Mouse (Mus musculus): Measurements from ENCODE around the gene Nfkbil1. TPM values are rescaled to one million over a fixed set of nuclear protein-coding genes. Genes with fewer than 3 reads are reported as not detected.
A peak's percentile ranks its signal among the peaks of the same experiment; 100 is the strongest.

Gene Nfkbil1
- total RNA-seq (2022): 1 to 10 TPM; 6.3 to 8.6 (median 8.0) TPM

GRCm38 (mm10) chr17:35235614-35236389 lies at the start of gene Nfkbil1:
Gene Nfkbil1 (minus strand): TSS chr17:35235792.
- DNase-seq (ENCODE audit: low spot score in 2 of 2): peak; percentile 78 to 79

DNA sequence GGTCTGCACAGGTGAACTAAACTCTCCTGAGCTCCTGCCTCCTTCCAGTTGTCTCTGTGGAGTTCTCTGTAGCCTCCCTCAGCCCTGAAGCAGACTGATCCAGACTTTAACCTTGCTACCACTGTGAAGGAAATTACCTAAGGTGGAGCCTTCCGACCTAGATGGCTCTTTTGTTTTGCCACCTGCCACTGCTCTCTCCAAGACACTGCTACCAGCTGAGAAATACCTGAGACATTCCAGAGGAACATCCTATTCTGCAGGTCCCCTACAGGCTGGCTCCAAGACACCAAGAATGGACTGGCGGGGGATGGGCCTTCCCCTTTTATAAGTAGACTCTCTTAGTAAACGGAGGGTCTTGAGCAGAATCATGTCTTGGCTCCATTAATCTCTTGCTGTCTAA lies 44.7 kb upstream of the Nfkbil1 start:
- no peak for DNase-seq (ENCODE audit: low spot score in 2 of 2)

- DNase-seq (ENCODE audit: low spot score in 2 of 2): no peak
These were observed 43.5 kb upstream of the Nfkbil1 start for GRCm38 (mm10) chr17:35278957-35279688.

GRCm38 (mm10) chr17:35278049-35278448 lies 42.5 kb upstream of the Nfkbil1 start:
- DNase-seq (ENCODE audit: low spot score in 2 of 2): no peak

GRCm38 (mm10) chr17:35276304-35276864 lies 40.8 kb upstream of the Nfkbil1 start:
- DNase-seq (ENCODE audit: low spot score in 2 of 2): no peak

DNA sequence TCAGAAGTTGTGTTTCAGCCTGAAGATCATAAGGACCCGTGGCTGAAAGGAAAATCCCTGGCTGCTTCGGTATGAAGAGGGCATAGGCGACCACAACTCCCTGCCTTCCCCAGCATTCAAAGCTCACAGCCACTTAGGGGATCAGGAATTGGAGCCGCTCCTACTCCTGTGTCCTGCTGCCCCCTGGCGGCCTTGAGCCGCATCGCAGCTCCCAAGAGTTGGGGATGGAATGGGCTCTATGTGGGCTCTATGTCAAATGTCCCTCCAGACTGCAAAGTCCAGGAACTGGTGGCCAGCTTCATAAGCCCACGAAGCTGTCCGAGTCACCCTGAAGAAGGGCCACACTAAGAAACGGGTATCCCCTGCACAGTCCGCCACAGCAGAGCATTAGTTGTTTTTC lies 39.2 kb upstream of the Nfkbil1 start:
- peak; percentile 78 for DNase-seq (ENCODE audit: low spot score in 2 of 2)

GRCm38 (mm10) chr17:35272249-35272648 lies 36.7 kb upstream of the Nfkbil1 start:
- DNase-seq (ENCODE audit: low spot score in 2 of 2): no peak

DNA sequence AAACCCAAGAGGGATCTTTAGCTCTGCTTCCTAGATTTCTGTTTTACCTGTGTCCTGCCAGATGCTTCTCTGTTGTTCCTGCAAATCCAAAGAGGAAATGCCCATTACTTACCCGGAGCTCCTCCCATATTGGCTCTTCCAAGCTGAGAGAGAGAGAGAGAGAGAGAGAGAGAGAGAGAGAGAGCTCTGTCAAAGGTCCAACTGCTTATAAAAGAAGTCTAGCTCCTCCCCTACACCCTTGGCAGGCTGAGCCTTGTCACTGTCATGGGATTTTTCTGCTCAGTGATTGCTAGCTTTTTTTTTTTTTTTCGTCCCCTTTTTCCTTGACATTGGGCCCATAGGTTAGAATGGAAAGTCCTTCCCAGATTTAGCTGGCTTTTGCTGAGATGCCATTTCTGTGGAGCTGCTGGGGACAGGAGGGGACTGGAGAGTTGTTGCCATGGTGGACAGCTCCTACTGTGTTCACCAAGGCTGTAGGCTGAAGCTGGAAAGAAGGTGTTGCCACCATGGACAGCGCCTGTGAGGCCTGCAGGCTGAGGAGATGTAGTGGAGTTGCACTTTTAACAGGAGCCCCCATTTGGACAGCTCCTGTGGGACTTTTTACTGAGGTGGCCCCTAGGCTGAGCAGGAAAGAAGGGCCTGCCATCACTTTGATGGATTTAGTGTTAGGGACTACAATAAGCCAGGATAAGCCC lies 34.2 kb upstream of the Nfkbil1 start:
- DNase-seq (ENCODE audit: low spot score in 2 of 2): no peak

DNA sequence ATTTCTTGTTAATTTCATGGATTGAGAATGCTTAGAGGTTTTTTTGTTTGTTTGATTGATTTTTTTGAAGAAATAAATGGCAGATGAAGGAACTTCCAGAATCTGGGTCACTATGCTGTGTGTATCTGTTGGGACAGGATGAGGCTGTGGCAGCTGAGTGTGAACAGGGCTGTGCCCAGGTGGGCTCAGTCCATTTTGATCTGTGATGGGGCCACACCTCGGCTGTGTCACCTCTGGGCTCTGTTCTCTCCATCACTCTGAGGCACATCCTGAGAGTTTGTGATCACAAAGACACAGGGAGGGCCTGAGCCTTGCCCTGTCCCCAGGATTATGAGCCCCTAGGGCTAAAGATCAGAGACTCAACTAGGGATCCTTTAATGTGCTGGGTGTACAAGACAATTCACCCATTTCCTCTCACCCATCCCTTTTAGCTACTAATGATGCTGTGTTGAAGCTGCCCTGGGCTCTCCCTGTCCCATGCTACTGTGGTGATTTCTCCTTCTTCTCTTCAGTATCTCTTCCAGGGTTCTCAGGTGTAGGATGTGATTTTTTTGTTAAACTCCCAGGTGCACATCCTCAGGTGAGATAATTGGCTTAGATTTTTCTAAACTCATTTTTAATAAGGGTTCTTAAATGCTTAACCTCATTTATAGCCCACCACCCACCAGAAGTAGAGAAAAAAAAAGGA lies 32.0 kb upstream of the Nfkbil1 start:
- no peak for DNase-seq (ENCODE audit: low spot score in 2 of 2)

DNA sequence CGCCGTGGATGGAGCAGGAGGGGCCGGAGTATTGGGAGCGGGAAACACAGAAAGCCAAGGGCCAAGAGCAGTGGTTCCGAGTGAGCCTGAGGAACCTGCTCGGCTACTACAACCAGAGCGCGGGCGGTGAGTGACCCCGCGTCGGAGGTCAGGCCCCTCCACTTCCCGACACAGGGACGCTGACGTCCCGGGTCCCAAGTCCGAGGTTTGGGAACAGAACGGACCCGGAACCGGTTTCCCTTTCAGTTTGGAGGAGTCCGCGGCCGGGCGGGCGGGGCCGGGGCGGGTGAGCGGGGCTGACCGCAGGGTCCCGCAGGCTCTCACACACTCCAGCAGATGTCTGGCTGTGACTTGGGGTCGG lies 27.9 kb upstream of the Nfkbil1 start:
- no peak for DNase-seq (ENCODE audit: low spot score in 2 of 2)

DNA sequence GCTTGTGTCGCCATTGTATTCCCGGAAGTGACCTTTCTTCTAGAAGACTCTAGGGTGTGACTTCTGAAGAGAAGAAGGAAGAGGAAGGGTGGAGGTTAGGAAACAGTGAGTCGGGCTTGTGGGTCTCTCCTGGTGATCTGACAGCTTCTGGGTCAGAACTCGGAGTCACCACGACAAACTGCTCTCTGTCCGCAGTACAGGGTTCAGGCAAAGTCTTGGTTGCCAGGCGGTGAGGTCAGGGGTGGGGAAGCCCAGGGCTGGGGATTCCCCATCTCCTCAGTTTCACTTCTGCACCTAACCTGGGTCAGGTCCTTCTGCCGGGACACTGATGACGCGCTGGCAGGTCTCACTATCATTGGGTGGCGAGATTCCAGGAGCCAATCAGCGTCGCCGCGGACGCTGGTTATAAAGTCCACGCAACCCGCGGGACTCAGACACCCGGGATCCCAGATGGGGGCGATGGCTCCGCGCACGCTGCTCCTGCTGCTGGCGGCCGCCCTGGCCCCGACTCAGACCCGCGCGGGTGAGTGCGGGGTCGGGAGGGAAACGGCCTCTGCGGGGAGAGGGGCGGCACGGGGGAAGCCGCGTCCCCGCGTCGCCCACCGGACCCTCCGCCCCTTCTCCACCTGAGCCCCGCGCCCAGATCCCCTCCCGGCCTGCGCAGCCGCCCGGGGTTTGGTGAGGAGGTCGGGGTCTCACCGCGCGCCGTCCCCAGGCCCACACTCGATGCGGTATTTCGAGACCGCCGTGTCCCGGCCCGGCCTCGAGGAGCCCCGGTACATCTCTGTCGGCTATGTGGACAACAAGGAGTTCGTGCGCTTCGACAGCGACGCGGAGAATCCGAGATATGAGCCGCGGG lies 27.3 kb upstream of the Nfkbil1 start, which contains the start of gene H2-D1:
TSS of gene H2-D1 (plus strand) at position 67 of the 859 bp plus-strand sequence.
- peak; percentile 95 to 96 for DNase-seq (ENCODE audit: low spot score in 2 of 2)

DNA sequence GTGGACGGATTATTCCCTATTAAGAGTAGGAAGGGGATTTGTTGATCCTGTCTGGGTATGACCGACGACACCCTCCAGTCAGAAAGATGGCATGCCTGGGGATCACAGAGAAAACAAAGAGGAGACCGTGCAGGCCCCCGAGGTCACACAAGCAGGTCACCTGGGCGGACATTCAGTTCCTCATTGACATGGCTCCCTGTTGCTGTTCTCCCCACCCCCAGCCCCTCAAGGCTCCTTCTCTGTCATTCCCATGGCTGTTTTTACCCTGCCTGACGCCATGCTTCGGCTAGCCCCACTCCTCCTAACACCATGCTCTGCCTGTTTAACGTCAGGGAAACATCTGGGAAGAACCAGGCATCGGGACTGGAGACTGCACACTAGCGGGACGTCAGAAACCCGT lies 26.1 kb upstream of the Nfkbil1 start:
- DNase-seq (ENCODE audit: low spot score in 2 of 2): no peak

- DNase-seq (ENCODE audit: low spot score in 2 of 2): no peak
These were observed 24.0 kb upstream of the Nfkbil1 start for GRCm38 (mm10) chr17:35259621-35260020.

DNA sequence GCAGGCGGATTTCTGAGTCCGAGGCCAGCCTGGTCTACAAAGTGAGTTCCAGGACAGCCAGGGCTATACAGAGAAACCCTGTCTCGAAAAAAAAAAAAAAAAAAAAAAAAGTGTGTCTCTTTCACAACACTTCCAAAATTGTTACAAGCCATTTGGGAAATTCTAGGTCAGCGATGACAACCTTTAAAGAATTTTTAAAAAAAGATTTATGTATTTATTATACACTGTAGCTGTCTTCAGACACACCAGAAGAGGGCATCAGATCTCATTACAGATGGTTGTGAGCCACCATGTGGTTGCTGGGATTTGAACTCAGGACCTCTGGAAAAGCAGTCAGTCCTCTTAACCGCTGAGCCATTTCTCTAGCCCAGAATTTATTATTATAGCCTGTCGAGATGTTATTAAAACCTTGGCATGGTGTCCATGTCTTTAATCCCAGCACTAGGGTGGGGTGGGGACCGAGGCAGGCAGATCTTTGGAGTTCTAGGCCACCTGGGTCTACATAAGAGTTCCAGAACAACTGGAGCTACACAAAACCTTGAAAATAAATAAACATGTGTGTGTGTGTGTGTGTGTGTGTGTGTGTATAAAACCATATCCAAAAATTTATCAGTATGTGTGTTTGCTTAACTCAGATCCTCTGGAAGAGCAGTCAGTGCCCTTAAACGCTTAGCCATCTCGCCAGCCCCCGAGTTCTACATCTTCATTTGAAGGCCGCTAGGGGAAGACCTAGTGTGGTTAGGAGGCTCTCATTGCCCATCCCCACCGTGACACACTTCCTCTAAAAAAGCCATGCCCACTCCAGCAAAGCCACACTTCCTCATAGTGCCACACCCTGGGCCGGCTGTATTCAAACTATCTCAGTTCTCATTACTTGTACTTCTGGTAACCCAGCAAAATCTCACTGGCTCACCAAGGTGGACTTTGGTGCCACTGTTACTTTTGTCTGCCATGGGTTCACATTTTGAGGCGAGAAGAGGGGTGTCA lies 23.2 kb upstream of the Nfkbil1 start:
- no peak for DNase-seq (ENCODE audit: low spot score in 2 of 2)

GRCm38 (mm10) chr17:35257824-35258491 lies 22.4 kb upstream of the Nfkbil1 start:
- peak; percentile 95 for DNase-seq (ENCODE audit: low spot score in 2 of 2)

DNA sequence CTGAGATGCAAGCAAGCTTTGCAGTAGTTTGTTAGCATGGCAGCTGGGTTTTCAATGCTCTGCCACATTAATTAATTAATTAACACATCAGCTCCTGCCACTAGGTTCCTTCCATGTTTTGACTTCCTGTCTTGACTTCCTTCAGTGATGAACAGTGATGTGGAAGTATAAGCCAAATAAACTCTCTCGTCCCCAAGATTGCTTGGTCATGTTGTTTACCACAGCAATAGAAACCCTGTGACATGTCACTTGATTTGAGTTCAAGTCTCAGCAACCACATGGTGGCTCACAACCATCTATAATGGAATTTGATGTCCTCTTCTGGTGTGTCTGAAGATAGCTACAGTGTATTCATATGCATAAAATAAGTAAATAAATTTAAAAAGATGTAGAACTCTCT lies 21.8 kb upstream of the Nfkbil1 start:
- DNase-seq (ENCODE audit: low spot score in 2 of 2): no peak

DNA sequence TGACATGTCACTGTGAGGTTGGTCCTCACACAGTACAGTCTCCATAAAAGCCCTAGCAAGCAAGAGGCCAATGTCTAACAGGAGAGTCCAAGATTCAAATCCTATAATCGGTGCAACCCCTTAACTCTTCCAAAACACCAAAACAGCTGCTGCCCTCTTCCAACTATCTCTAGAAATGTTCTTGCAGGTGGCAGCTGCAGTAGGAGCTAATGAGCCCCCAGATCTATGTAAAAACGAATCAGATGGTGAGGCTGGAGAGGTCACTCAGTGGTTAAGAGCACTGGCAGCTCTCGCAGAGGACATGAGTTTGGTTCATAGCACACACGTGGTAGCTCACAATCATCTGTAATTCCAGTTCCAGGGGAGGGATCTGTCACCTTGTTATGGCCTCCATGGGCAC lies 20.1 kb upstream of the Nfkbil1 start:
- no peak for DNase-seq (ENCODE audit: low spot score in 2 of 2)

GRCm38 (mm10) chr17:35255301-35255700 lies 19.7 kb upstream of the Nfkbil1 start:
- DNase-seq (ENCODE audit: low spot score in 2 of 2): no peak
